11 mouse cellular contexts compared by ENCODE assay signal in the genomic region with DNA sequence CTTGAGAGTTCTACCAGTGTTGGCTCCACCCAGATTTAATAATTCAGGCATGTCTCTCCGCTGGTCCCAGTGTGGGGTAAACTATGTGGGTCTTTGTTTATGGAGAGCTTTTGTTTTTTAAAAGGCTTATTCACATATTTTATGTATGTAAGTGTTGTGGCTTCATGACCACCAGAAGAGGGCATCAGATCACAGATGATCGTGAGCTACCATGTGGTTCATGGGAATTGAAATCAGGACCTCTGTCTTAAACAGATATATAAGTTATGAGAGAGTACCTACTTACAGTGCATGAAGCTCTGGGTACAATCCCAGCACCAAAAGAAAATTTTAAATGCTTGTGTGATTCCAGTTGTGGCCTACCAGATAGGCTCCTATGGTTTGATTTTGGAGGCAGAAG. TPM values are rescaled to one million over a fixed set of nuclear protein-coding genes. Genes with fewer than 3 reads are reported as not detected.
A peak's percentile ranks its signal among the peaks of the same experiment; 100 is the strongest.
DNase-seq lines count a peak whose midpoint lies in the region; ATAC-seq lines count a peak whose summit lies in the region.
"Had no signal": no experiment of that assay in that cellular context is flagged by ENCODE, and none has a peak within 500 bp of the region (broad histone marks: within the 10 kb centered on the region; RNA-seq: fewer than 3 reads in every experiment).

No protein-coding gene starts in this region.

- peak; percentile 72; the same call in 1 of the 2 replicates for ATAC-seq in midbrain, embryonic 15.5 days (replicated peaks)
- ATAC-seq in activated CD4-positive, CD25-positive, alpha-beta regulatory T cell, adult 4 months = no peak
- no peak for ATAC-seq in inflammation-experienced regulatory T-cells, adult 6 months

- peak; percentile 23 for DNase-seq in heart, postnatal 4 days
- no peak for DNase-seq in heart, adult 8-10 months (ENCODE audit: low spot score)
- no peak for DNase-seq in midbrain, embryonic 10.5 days (ENCODE audit: low spot score)
- DNase-seq in embryo, embryonic 9.5 days (ENCODE audit: extremely low spot score) = peak; percentile 27
- DNase-seq in retina, embryonic 14.5 days (ENCODE audit: low spot score) = peak; percentile 46
- DNase-seq: cerebellum, adult 11 months had no signal

- no peak overlapping the region for H3K27ac ChIP-seq in midbrain, embryonic 15.5 days
- no peak overlapping the region for H3K27ac ChIP-seq in midbrain, embryonic 10.5 days (replicated peaks)
- H3K27ac ChIP-seq: forebrain, embryonic 12.5 days; limb, embryonic 15.5 days had no signal

- H3K4me2 ChIP-seq in midbrain, embryonic 15.5 days = no peak overlapping the region
- H3K4me2 ChIP-seq: forebrain, embryonic 12.5 days; limb, embryonic 15.5 days had no signal

- no peak overlapping the region for H3K9ac ChIP-seq in midbrain, embryonic 15.5 days
- H3K9ac ChIP-seq: forebrain, embryonic 12.5 days; limb, embryonic 15.5 days had no signal

- no peak overlapping the region for H3K4me3 ChIP-seq in midbrain, embryonic 15.5 days
- no peak overlapping the region for H3K4me3 ChIP-seq in midbrain, embryonic 10.5 days
- H3K4me3 ChIP-seq: forebrain, embryonic 12.5 days; limb, embryonic 15.5 days had no signal

- H3K9me3 ChIP-seq in midbrain, embryonic 15.5 days = no peaks in the 10 kb centered on the region
- H3K9me3 ChIP-seq in midbrain, embryonic 10.5 days (replicated peaks) = no peaks in the 10 kb centered on the region
- H3K9me3 ChIP-seq: forebrain, embryonic 12.5 days; limb, embryonic 15.5 days had no signal

- 38% methylated on average over 2 of the region's 2 CpGs for WGBS in midbrain, embryonic 15.5 days
- 54% methylated on average over 2 of the region's 2 CpGs for WGBS in midbrain, embryonic 10.5 days

- H3K27me3 ChIP-seq in midbrain, embryonic 15.5 days (replicated peaks) = no peaks in the 10 kb centered on the region
- no peaks in the 10 kb centered on the region for H3K27me3 ChIP-seq in midbrain, embryonic 10.5 days (ENCODE audit: low read depth, poor library complexity, severe bottlenecking)
- H3K27me3 ChIP-seq: forebrain, embryonic 12.5 days; limb, embryonic 15.5 days had no signal

- H3K4me1 ChIP-seq in midbrain, embryonic 15.5 days = no peaks in the 10 kb centered on the region
- H3K4me1 ChIP-seq in midbrain, embryonic 10.5 days = peaks cover 4% of the 10 kb centered on the region; the same call in 1 of the 2 replicates

- no peaks in the 10 kb centered on the region for H3K36me3 ChIP-seq in midbrain, embryonic 15.5 days (replicated peaks)
- no peaks in the 10 kb centered on the region for H3K36me3 ChIP-seq in midbrain, embryonic 10.5 days
- H3K36me3 ChIP-seq: forebrain, embryonic 12.5 days; limb, embryonic 15.5 days had no signal

RNA-seq across cellular contexts. Expression of a gene that starts 13.2 kb away (rescaled TPM):
- not detected for total RNA-seq in heart, postnatal 4 days (2021)
- total RNA-seq in heart, adult 8-10 months (2022) = not detected
- 0.05 TPM in 1 of 2 replicates, not detected in the other for polyA plus RNA-seq in midbrain, embryonic 15.5 days (2015; fragmentation: Nextera tagmentation; extraction: Ambion mirVana)
- 0.10 and 0.11 TPM in 2 replicates for polyA plus RNA-seq in midbrain, embryonic 10.5 days (2016; fragmentation: Nextera tagmentation; extraction: Ambion mirVana)
- polyA plus RNA-seq in activated CD4-positive, CD25-positive, alpha-beta regulatory T cell, adult 4 months (2017; shearing (Covaris generic)) = not detected
- not detected for polyA plus RNA-seq in inflammation-experienced regulatory T-cells, adult 6 months (2017; shearing (Covaris generic))

Comparison
In these comparisons a context has a peak if more than half of its experiments do, and no peak if none do; other contexts are left out.
1. DNase-seq: peak in heart, postnatal 4 days (single experiment), embryo, embryonic 9.5 days (single experiment) and retina, embryonic 14.5 days (single experiment); none in heart, adult 8-10 months (single experiment) and midbrain, embryonic 10.5 days (single experiment).